Mouse (Mus musculus): ENCODE measurements around the gene Atp2a1. TPM values are rescaled to one million over a fixed set of nuclear protein-coding genes. Genes with fewer than 3 reads are reported as not detected.
A peak's percentile ranks its signal among the peaks of the same experiment; 100 is the strongest.

Gene Atp2a1
- polyA plus RNA-seq (2014; fragmentation: Nextera tagmentation; extraction: Ambion mirVana) = not detected in 2 replicates

DNA sequence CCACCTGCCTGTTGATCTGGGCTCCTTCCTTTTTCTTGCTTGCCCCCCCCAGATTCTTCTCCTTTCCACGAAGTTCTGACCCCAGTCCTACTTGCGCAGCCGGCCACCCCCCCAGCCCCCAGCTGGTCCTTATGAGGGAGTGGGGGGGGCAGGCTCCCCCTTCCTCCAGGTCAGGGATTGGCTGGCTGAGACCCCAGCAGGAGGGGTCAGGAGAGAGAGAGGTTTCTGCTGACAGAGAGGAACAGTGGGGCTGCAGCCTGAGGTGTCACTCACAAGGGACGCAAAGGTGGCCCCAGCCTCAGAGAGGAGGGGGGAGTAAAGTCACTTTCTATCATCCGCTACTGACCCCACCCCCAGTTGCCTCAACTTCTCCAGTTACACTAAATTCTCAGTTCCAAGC is at the start of gene Atp2a1:
TSS of gene Atp2a1 (minus strand) at position 105 of the 400 bp plus-strand sequence.
- Histone ChIP-seq H3K4me1 (replicated peaks; ENCODE audit: control insufficient read depth, insufficient read depth, low read length) (no peaks in the 10 kb centered on the region), H3K4me2 (ENCODE audit: low read depth, low read length, severe bottlenecking) (no peak within 1 kb of the TSS), H3K9ac (ENCODE audit: low read length) (no peak within 1 kb of the TSS), H3K4me3 (ENCODE audit: low read depth, low read length) (no peak within 1 kb of the TSS), H3K36me3 (ENCODE audit: control insufficient read depth, insufficient read depth, low read length) (no peaks in the 10 kb centered on the region; the same call in 1 of the 2 replicates), H3K9me3 (ENCODE audit: control insufficient read depth, low read length) (no peaks in the 10 kb centered on the region), H3K27ac (ENCODE audit: low read depth, low read length) (no peak within 1 kb of the TSS), H3K27me3 (ENCODE audit: control insufficient read depth, insufficient read depth, low read length) (no peaks in the 10 kb centered on the region)
- DNase-seq (ENCODE audit: low spot score) (no peak), ATAC-seq (replicated peaks; ENCODE audit: low FRiP score) (no peak)
- WGBS = 49% methylated on average over 5 of the region's 5 CpGs

DNA sequence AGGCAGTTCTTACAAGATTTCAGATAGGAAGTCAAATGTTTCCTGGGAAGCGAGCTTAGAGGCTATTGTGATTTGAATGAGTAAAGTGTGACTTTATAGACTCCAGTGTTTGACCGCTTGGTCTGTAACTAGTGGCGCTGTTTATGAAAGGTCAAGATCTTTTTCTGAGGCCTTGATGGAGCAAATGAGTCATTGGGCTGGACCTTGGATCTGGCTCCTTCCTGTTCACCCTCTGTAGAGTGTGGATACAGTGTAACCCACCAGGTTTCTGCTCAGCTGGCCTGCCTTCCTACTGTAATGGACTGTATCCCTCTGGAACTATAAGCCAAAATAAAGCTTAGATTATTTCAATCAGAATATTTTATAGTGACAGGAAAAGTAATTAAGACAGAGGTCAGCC is 48.4 kb upstream of the Atp2a1 start:
- no peak overlapping the region for H3K9ac ChIP-seq (ENCODE audit: low read length)
- WGBS = 82% methylated on average over 3 of the region's 3 CpGs
- DNase-seq (ENCODE audit: low spot score) = no peak

DNA sequence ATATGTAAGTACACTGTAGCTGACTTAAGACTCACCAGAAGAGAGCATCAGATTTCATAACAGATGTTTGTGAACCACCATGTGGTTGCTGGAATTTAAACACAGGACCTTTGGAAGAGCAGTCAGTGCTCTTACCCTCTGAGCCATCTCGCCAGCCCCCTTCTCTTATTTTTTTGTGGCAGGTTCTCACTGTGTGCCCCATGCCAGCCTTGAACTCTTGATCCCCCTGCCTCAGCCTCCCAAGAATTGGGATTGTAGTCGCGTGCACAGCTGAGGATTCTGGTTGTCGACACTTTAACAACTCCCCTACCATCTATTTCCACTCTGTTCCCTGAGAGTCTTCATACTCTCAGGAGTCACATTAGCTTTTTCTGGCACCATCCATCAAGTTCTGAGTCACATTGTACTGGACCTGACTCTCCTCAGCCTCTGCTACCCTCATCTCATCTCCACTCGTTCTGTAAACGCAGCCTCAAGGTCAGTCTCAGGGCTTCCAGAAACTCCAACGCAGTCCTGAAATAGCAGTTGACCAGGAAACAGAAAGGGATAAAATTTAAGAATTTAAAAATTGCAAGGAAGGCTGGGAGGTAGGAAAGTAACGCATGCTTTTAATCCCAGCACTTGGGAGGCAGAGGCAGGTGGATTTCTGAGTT is 44.3 kb upstream of the Atp2a1 start:
- H3K9me3 ChIP-seq (ENCODE audit: control insufficient read depth, low read length) = no peaks in the 10 kb centered on the region
- H3K27me3 ChIP-seq (ENCODE audit: control insufficient read depth, insufficient read depth, low read length) = no peaks in the 10 kb centered on the region
- no peak overlapping the region for H3K4me3 ChIP-seq (ENCODE audit: low read depth, low read length)
- DNase-seq (ENCODE audit: low spot score) (no peak), ATAC-seq (replicated peaks; ENCODE audit: low FRiP score) (no peak)
- WGBS = 91% methylated on average over 8 of the region's 8 CpGs
- no peak overlapping the region for H3K9ac ChIP-seq (ENCODE audit: low read length)
- H3K27ac ChIP-seq (ENCODE audit: low read depth, low read length) = no peak overlapping the region
- H3K4me1 ChIP-seq (replicated peaks; ENCODE audit: control insufficient read depth, insufficient read depth, low read length) = peaks cover 3% of the 10 kb centered on the region; the same call in 1 of the 2 replicates
- H3K4me2 ChIP-seq (ENCODE audit: low read depth, low read length, severe bottlenecking) = no peak overlapping the region
- H3K36me3 ChIP-seq (ENCODE audit: control insufficient read depth, insufficient read depth, low read length) = no peaks in the 10 kb centered on the region

More for the DNA sequence above, 48.4 kb upstream of the Atp2a1 start:
- no peak for ATAC-seq (replicated peaks; ENCODE audit: low FRiP score)
- Histone ChIP-seq H3K4me2 (ENCODE audit: low read depth, low read length, severe bottlenecking) (no peak overlapping the region), H3K4me1 (replicated peaks; ENCODE audit: control insufficient read depth, insufficient read depth, low read length) (no peaks in the 10 kb centered on the region), H3K27me3 (ENCODE audit: control insufficient read depth, insufficient read depth, low read length) (no peaks in the 10 kb centered on the region), H3K36me3 (ENCODE audit: control insufficient read depth, insufficient read depth, low read length) (no peaks in the 10 kb centered on the region), H3K27ac (ENCODE audit: low read depth, low read length) (no peak overlapping the region), H3K9me3 (ENCODE audit: control insufficient read depth, low read length) (no peaks in the 10 kb centered on the region), H3K4me3 (ENCODE audit: low read depth, low read length) (no peak overlapping the region)

DNA sequence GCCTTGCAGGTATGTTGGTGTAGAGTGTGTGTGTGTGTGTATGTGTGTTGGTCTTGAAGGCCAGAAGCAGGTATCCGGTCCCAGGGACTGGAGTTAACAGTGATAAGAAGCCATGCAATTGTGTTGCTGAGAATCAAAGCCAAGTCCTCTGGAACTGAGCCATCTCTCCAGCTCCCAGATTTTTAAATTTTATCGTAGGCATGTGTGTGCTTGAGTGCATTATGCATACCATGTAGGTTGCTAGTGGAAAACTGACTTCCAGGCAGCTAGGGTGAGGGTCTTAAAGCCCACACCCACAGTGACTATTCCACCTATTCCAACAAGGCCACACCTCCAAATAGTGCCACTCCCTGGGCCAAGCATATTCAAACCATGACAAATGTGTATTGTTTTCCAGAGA is 42.0 kb upstream of the Atp2a1 start:
- H3K4me3 ChIP-seq (ENCODE audit: low read depth, low read length) = no peak overlapping the region
- no peak overlapping the region for H3K9ac ChIP-seq (ENCODE audit: low read length)
- no peak overlapping the region for H3K27ac ChIP-seq (ENCODE audit: low read depth, low read length)
- no peaks in the 10 kb centered on the region for H3K27me3 ChIP-seq (ENCODE audit: control insufficient read depth, insufficient read depth, low read length)
- WGBS = 95% methylated on average over 2 of the region's 2 CpGs
- H3K36me3 ChIP-seq (ENCODE audit: control insufficient read depth, insufficient read depth, low read length) = peaks cover 9% of the 10 kb centered on the region; the same call in 1 of the 2 replicates
- peaks cover 3% of the 10 kb centered on the region; the same call in 1 of the 2 replicates for H3K4me1 ChIP-seq (replicated peaks; ENCODE audit: control insufficient read depth, insufficient read depth, low read length)
- no peak overlapping the region for H3K4me2 ChIP-seq (ENCODE audit: low read depth, low read length, severe bottlenecking)
- H3K9me3 ChIP-seq (ENCODE audit: control insufficient read depth, low read length) = no peaks in the 10 kb centered on the region
- DNase-seq (ENCODE audit: low spot score) (no peak), ATAC-seq (replicated peaks; ENCODE audit: low FRiP score) (no peak)

DNA sequence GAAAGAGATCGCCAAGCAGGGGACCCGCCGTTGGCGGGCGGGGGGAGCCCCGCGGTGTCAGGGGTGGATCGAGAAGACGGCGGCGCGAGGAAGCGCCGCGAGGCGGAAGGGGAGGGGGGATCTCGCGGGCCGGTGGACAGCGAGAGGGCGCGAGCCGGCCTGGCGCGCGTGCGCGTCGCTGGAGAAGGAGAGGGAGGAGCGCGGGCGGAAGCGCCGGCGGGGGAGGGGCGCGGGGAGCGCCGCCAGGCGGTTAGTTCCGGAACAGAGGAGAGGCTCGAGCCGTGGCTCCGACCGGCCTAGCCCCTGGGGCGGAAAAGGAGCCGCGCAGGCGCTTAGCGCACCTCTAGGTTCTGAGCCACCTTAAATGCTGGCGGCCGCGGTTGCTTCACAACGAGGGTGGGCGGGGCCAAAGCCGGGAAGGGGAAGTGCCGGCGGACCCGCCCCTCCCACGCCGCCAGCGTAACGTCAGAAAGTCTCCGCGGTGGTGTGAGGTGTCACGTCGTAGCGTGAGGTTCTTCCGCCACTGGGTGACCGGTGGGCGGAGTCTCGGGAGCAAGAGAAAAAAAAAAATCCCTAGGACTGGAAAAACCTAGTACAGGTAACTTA is 40.5 kb upstream of the Atp2a1 start, which contains the start of gene Atxn2l:
TSS of gene Atxn2l (minus strand) at position 165 of the 606 bp plus-strand sequence.
- Histone ChIP-seq H3K36me3 (ENCODE audit: control insufficient read depth, insufficient read depth, low read length) (peaks cover 18% of the 10 kb centered on the region; the same call in 1 of the 2 replicates), H3K27ac (ENCODE audit: low read depth, low read length) (peak within 1 kb of the TSS; percentile 99), H3K4me1 (replicated peaks; ENCODE audit: control insufficient read depth, insufficient read depth, low read length) (peaks cover 3% of the 10 kb centered on the region; the same call in 1 of the 2 replicates), H3K9me3 (ENCODE audit: control insufficient read depth, low read length) (no peaks in the 10 kb centered on the region), H3K4me3 (ENCODE audit: low read depth, low read length) (peak within 1 kb of the TSS; percentile 100), H3K9ac (ENCODE audit: low read length) (peak within 1 kb of the TSS; percentile 100), H3K4me2 (ENCODE audit: low read depth, low read length, severe bottlenecking) (peak within 1 kb of the TSS; percentile 54), H3K27me3 (ENCODE audit: control insufficient read depth, insufficient read depth, low read length) (no peaks in the 10 kb centered on the region)
- peak; percentile 91 for ATAC-seq (replicated peaks; ENCODE audit: low FRiP score)
- DNase-seq (ENCODE audit: low spot score) = peak; percentile 100
- WGBS = under 1% methylated on average over 64 of the region's 72 CpGs

DNA sequence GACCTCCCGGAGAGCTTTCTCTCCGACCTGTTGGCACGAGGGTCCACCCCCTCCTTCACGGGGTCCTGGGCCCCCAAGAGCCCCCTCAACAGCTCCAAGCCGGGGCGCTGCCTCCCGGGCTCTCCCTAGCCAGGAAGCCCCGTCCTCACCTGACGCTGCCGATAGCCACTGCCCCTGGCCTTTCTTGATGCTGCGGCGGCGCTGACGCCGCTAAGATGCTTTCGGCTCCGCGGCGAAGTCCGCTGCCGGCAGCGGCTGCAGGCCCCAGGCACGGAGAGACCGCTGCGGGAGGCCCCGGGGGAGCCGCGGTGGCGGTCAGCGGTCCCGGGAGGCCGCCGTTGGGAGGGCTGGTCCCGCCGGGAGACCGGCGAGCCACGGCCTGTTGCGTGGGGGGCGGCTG is 39.8 kb upstream of the Atp2a1 start:
- Histone ChIP-seq H3K9me3 (ENCODE audit: control insufficient read depth, low read length) (no peaks in the 10 kb centered on the region), H3K4me1 (replicated peaks; ENCODE audit: control insufficient read depth, insufficient read depth, low read length) (peaks cover 3% of the 10 kb centered on the region; the same call in 1 of the 2 replicates), H3K4me2 (ENCODE audit: low read depth, low read length, severe bottlenecking) (peak overlapping the region; percentile 54), H3K9ac (ENCODE audit: low read length) (peak overlapping the region; percentile 100), H3K4me3 (ENCODE audit: low read depth, low read length) (peak overlapping the region; percentile 100), H3K36me3 (ENCODE audit: control insufficient read depth, insufficient read depth, low read length) (peaks cover 20% of the 10 kb centered on the region; the same call in 1 of the 2 replicates), H3K27me3 (ENCODE audit: control insufficient read depth, insufficient read depth, low read length) (no peaks in the 10 kb centered on the region), H3K27ac (ENCODE audit: low read depth, low read length) (peak overlapping the region; percentile 99)
- ATAC-seq (replicated peaks; ENCODE audit: low FRiP score) (peak; percentile 26), DNase-seq (ENCODE audit: low spot score) (no peak)
- under 1% methylated on average over 40 of the region's 40 CpGs for WGBS

DNA sequence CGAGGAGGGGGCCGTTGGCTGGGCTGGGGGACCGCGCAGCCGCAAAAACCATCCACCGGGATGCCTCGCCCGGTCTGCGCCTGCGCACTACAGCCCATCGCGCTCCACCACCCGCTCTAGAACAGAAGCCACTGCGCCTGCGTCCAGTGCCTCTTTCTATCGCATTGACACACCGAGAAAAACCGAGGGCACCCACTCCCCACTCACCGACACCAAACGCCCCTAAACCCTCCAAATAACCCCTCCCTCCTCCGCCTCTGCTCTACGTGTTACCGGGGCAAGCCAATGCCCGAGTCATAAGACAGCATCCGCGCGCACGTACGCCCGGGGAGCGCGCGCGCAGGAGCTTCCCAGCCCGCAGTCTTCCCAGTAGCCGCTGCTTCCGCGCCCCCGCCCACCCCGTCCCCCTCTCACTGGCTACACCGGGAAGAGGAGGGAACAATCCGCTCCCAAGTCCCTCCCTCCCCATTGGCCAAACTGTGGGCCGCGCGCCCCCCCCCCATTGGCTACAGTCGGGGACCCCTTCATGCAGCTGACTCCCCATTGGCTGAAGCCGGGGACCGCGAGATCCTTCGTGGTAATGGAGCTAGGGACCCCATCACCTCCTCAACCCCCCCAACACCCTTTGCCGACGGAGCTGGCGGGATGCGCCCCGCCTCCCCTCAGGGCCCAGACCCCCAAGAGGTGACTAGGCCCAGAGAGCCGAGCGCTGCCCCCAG is 39.3 kb upstream of the Atp2a1 start:
- Histone ChIP-seq H3K27ac (ENCODE audit: low read depth, low read length) (peak overlapping the region; percentile 99), H3K36me3 (ENCODE audit: control insufficient read depth, insufficient read depth, low read length) (peaks cover 26% of the 10 kb centered on the region), H3K4me1 (replicated peaks; ENCODE audit: control insufficient read depth, insufficient read depth, low read length) (peaks cover 3% of the 10 kb centered on the region; the same call in 1 of the 2 replicates), H3K4me3 (ENCODE audit: low read depth, low read length) (peak overlapping the region; percentile 100), H3K4me2 (ENCODE audit: low read depth, low read length, severe bottlenecking) (peak overlapping the region; percentile 82), H3K9me3 (ENCODE audit: control insufficient read depth, low read length) (no peaks in the 10 kb centered on the region), H3K27me3 (ENCODE audit: control insufficient read depth, insufficient read depth, low read length) (no peaks in the 10 kb centered on the region), H3K9ac (ENCODE audit: low read length) (peak overlapping the region; percentile 100)
- under 1% methylated on average over 50 of the region's 57 CpGs for WGBS
- DNase-seq (ENCODE audit: low spot score) (peak; percentile 100), ATAC-seq (replicated peaks; ENCODE audit: low FRiP score) (peak; percentile 86)

DNA sequence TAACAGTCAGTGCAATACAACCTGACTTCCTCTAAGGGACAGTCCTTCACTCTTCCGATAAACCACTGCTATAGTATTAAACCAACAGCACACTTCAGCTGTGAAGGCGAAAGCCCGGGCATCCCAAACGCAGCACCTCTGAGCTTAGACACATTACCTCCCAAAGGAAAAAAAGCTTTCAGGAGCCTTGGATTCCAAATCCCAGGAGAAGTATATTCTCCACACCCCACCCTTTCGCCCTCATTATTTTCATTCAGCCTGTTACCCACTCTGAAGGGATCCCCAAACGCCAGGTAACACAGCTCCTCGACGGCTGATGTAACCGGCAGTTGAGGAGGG is 38.7 kb upstream of the Atp2a1 start:
- H3K4me2 ChIP-seq (ENCODE audit: low read depth, low read length, severe bottlenecking) = peak overlapping the region; percentile 82
- peak overlapping the region; percentile 100 for H3K9ac ChIP-seq (ENCODE audit: low read length)
- no peak for DNase-seq (ENCODE audit: low spot score)
- peak; percentile 0; the same call in 1 of the 2 replicates for ATAC-seq (replicated peaks; ENCODE audit: low FRiP score)
- peaks cover 3% of the 10 kb centered on the region; the same call in 1 of the 2 replicates for H3K4me1 ChIP-seq (replicated peaks; ENCODE audit: control insufficient read depth, insufficient read depth, low read length)
- peaks cover 31% of the 10 kb centered on the region for H3K36me3 ChIP-seq (ENCODE audit: control insufficient read depth, insufficient read depth, low read length)
- 5% methylated on average over 9 of the region's 9 CpGs for WGBS
- peak overlapping the region; percentile 100 for H3K4me3 ChIP-seq (ENCODE audit: low read depth, low read length)
- H3K9me3 ChIP-seq (ENCODE audit: control insufficient read depth, low read length) = no peaks in the 10 kb centered on the region
- no peaks in the 10 kb centered on the region for H3K27me3 ChIP-seq (ENCODE audit: control insufficient read depth, insufficient read depth, low read length)
- H3K27ac ChIP-seq (ENCODE audit: low read depth, low read length) = peak overlapping the region; percentile 94

Data from forebrain, embryonic 11.5 days (tissue).